Mouse (Mus musculus): ENCODE measurements at regions not wholly inside any gene's neighbourhood (a gene's known extent, or its start where the extent isn't known, plus 50 kb on each side); places are given as distances from the start of the nearest gene placed in this dataset.

DNA sequence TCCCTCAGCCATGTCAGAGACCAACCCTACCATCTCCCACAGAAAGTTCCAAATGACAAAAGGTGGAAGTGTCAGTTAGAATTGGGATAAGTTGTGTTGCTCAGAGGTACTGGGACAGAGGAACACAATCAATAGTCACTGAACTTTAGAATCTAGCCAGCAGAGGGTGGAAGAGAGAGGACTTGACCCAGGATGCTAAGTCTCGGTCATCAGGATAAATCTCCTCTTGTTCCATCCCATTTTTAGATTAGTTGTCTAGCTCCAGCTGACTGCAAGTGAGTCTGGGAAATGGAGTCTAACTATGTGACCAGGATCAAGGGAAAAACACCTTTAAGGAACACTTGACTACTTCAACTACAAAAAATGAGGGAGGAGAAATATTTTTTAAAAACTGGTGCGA lies 91.5 kb downstream of the Fam84b start:
- DNase-seq, result peak; percentile 55

DNA sequence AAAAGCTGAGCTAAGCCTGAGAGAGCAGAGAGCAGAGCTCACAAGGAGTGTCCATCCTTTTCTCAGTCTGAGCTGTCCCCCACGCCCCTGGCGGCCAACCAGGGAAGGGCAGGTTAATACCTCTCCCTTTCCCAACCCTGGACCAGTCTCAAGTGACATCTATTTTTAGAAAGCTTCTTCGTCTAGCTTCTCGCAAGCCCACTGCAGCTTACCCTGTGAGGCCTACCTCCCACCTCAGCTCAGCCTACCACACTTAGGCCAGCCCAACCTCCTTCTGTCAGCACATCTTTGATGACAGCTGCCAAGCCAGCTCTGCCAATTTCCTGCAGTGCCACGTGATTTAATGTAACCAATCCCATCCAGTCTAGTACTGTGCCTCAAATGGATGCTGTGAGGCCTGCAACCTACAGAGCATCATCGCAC lies 93.6 kb downstream of the Fam84b start:
- peak; percentile 69 for DNase-seq

DNA sequence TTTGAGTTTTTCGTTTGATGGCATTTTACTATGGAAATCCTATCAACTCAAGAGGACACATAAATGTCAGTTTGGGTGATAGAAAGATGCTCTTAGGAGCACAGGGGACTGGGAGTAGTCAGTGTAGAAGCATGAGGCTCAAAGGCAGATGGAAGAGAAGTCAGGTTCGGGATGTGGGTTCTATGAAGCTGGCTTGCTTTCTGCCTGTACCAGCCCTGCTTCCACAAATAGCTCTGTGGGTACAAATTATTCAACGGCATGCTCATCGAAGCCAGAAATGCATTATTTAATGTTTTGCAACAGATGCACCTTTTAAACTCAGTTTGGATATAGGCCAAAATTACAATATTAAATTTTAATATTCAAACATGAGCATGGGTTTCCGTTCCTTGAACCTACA lies 99.3 kb downstream of the Fam84b start:
- DNase-seq, result no peak

DNA sequence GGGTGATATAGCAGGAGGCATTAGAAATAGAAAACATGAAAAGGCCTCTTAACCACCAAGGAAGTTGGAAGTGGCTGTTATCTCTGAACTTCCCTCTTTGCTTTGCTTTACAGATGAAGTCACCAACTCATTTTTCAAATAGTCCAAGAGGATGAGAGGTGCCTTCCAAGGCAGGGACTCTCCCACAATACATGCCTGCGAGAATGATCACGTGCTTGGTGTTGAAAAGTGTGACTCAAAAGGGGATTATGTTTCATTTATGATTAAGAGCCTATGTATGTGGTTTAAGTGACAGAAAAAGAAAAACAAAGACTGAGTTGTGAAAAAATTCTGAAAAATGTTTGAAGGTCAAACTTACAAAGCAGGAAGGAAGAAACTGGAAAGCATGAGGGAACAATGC lies 114.0 kb downstream of the Fam84b start:
- DNase-seq, result no peak

DNA sequence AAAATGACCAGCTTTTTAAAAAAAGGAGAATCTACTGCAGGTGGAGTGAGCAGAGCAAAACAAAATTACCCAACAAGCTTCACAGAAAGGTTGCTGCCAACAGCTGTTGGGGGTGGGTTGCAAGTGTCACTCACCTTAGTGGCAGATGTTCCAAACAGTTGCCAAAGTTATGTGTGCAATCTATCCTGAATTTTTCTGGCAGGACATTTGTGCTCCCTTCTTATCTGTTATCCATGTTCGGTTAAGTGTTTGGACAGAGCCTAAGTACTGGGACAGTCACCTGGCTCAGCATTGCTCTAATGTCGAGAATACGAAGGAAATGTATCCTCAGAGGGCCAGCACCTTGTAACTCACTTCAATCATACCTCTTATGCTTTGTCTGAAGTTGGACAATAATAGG lies 115.3 kb downstream of the Fam84b start:
- no peak for DNase-seq

DNA sequence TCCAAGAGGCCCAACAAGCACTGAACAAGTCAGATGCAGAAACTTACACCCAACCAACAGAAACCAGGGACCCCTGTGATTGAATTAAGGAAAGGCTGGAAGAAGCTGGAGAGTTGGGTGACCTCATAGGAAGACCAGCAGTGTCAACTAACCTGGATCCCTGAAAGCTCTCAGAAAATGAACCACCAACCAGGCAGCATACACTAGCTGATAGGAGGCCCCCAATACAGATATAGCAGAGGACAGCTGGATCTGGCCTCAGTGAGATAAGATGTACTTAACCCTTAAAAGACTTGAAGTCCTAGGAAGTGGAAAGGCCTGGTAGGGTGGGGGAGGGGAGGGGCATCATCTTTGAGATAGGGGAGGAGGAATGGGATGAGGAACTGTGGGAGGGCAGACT lies 121.2 kb downstream of the Fam84b start:
- no peak for DNase-seq

DNA sequence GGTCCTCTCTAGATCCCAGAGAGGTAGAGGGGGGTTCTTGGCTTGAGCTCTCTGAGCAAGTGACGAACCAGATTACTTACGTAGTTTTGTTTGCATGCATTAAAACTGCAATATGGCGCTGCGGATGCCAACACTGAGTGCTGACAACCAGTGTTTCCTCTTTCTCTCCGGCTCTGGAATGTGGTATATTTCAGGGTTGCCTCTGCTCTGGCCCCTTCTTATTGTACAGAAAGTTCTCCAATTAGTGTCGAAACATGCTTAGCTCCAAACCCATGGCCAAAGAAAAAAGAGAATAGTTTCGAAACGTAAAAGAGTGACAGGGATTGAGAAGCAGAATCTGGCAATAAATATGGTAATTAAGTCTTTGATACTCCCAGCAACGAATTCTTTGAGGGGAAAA lies 124.8 kb downstream of the Fam84b start:
- DNase-seq, result no peak

DNA sequence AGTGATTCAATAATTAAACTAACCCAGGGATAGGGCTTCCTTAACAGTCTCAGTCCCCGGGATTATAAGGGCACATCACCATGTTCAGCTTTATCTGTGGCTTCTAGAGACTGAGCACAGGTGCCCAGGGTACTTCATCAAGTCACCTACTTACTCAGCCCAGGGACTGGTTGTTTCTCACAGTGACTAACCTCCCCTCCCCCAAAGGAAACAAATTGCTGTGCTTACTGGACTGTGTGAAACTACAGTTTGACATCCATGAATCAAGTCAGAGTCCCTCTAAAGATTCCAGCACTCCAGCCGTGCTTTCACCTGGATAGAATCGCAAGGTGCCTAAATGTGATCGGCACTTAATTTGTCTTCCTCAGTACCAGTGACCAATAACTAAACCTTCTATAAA lies 125.2 kb downstream of the Fam84b start:
- peak; percentile 33 for DNase-seq

DNA sequence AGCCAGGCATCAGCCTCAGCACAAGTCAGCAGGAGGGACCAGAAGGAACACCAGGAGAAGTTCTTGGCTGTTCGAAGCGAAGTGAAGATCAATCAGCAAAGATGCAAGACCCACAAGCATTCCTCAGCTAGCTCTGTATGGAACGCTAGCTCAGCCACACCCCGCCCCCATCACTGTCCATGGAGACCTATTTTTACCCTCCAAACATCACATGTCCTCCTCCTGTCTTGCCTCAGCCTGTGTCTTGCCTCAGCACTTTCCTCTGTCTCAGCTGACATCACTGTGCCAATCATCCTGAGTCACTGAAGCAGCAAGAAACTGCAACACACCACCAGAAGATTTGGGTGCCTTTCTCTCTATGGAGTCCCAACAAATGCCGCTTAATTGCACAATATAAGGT lies 134.2 kb downstream of the Fam84b start:
- no peak for DNase-seq

DNA sequence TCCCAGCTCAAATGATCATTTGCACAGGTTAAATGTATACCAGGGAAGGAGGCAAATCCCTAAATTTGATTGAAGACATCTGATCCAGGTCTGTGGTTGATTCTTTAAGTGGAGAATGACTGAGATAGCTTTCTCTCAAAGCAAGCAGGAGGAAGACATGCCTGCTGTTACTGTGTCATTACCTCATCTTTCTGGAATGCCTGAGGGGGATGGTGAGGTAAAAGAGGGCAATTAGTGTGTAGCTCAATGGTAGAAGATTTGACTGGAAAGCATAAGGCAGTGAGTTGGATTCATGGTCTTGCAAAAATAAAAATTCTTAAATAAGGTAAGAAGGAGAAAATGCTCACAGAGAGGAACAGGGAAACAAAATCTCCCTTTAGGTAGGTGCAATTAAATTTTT lies 144.9 kb downstream of the Fam84b start:
- DNase-seq, result no peak

DNA sequence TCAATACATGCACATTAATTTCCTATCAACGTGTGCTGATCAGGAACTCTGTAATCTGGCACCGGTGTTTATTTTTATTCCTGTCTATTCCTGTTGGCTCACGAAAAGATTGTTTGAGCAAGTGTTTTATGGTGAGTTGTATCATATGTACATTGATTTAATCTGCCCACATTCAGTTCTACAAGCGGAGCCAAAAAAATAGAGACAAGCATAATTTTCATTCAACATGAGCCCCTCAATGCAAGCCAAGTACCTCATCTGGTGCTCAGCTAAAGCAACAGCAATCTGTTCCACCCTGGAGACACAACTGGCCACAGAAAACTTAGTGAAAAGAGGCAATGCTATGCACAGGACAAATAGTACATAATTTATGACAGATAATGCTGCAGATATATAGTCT lies 147.6 kb downstream of the Fam84b start:
- DNase-seq, result no peak

DNA sequence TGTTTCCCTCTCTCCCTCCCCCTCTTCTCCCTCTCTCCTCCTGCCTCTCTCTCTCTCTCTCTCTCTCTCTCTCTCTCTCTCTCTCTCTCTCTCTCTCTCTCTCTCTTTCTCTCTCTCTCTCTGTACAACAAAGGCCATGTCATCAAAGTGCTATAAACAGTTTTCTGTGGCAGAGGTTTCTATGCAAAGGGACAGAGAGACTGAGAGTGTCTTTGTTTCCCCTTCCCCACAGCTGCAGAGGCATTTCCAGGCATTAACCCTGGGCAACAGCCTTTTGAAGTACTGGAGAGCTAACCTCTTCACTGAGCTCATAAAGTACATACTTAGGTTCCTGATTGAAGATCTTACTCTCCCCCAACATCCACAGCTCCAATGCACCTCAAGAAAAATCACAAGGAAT lies 152.3 kb downstream of the Fam84b start:
- DNase-seq, result no peak

DNA sequence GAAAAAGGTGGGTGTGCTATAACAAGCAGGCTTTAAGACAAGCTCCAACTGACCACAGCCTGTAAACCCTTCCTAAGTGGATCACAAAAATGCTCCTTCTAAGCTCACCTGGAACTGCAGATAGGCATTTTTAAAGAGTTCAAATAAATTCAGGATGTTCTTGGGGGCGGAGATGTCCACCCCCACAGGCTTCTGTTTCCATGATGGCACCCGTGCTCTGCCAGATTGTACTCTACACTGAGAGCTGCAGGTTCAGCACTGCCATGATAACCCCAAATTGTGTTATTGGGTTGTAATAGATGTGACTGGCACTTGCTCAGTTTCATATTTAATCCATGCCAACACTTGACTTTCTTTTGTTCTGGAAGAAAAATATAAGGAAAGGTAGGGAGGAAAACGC lies 158.8 kb downstream of the Fam84b start:
- DNase-seq, result no peak

DNA sequence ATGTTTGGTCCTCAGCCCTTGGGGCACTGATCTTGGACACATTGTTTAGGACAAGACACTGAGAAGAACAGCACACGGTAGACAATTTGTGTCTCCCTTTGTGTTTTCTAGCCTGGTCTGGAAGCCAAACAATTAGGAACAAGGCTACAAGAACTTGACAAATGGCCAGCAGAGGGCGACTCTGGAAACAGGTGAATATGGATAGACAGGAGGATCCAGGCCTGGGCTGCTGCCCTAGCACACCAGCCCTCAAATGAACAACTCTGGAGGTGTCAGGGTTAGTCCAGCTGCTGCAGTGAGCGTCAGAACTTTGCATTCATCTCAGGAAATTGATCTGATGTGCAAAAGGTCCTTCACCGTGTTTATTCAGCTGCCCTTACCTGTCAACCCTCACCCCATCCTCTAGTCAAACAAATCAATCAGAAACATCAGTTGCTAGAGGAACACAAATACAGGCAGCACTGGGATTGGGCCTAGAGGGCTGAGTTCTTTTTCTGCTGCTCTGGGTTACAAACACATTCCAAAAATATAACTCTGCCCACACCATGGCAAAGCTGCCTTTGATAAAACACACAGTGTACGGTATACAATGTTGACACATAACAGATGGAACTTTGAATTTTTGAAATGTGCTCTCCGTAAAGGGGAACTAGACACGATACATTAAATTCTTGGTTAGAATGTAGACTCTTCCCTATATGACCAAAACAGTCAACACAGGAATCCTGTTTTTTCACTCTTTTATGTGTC lies 159.7 kb downstream of the Fam84b start:
- peak; percentile 46 for DNase-seq

DNA sequence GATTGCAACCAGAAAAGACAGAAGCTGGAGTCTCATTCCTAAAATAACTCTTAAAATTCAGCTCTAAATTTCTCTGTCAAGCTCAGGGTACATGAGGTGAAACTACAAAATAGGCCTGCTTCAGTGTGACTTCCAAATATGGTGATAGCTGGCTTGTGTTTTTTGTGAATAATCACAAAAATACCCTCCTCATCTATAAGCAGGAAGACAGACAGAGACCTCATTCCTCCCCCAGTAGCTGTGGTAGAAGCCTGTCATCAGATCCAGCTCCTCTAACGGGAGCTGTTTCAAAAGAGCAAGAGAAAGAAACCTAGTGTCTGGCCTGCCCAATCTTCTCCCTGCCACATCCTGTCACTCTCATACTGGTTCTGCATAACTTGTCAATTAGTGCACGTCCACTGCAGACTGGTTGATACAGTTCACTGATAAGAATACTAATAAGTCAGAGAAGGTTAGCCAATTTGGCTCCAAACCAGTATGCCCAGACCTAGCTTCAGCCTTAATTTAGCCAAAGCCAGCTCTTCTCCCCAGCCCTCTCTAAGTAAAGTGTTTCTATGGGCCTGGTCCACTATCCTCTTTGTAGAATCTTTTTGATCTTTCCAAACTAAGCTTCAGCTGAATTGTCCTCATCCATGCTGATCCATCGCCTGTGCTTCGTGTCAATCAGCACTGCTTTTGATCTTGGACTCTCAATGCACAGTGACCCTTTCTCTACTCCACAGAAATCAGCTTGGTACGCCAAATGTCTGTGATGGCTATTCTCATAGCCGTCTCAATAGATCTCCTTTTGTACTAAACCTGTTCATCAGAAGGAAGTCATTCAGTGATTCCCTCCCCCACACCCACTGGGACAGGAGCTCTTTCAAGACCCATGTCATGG lies 160.6 kb downstream of the Fam84b start:
- peak; percentile 5 for DNase-seq

DNA sequence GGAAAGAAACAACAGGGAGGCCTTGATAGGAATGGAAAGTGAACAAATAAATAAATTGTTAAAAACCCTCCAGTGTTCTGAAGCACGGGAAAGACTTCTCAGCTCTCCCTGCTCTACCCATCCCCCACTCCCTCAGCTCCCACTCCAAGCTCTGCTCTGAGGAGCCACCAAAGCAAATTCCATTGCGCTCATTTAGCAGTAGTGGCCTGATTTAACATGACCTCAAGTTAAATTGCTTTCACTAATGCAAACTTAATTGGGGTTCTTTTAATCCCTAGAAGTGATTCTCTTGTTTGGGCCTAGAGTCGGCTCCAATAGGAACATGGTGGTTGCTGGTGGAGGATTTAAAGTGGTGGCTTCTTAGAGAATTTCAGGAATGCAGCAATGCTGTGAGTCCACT lies 161.4 kb downstream of the Fam84b start:
- peak; percentile 12 for DNase-seq

DNA sequence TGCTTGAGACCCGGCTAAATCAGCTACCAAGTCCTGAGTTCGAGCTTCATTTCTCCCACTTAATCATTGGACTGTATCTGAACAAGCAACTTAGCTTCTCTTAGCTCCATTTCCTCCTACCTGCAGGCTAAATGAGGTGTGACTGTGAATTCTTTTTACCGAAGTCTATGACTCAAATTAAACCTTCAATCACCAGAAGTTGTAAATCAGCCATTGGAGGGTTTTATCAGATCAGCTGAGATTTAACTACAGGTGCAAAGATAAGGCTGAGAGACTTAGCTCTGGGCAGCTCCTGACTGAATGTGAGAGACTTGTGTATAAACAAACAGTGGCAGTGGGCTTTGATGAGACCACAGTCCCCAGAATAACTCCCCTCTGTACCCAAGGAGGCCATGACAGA lies 176.2 kb downstream of the Fam84b start:
- DNase-seq, result no peak

DNA sequence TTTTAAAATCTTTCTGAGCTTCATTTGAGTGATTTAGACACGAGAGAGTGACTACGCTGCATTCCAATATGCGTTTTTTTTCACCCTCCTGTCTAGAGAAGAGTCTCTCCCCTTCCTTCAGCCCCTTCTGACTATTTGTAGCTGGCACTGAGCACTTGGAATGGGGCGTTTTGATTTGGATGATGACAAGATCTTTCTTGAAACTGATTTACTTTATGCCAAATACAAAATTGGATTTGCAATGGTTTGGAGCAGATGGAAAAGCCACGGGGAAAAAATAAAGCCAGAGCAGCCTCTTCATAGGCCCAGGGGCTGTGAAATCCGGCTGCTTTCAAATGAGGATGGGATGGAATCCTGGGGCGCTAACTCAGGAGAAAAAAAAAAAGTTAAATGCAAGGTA lies 196.0 kb downstream of the Fam84b start:
- DNase-seq, result no peak

DNA sequence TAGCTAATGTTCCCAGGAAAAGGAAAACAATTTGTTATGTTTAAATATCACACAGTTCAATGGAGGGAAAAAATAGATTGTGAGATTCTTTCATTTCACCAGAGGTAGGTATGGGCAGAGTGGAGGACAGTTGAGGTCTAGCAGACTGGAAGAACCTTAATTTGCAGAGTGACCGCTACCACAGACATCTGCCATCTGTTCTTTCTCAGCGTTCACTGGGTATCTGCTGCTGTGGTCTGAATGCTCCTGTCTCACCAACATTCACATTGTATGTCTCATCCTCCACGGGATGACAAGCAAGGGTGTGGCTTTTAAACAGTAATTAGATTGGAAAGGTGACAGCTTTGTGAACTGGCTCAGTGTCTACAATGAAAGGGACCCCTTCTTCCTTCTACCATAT lies 198.5 kb downstream of the Fam84b start:
- no peak for DNase-seq

DNA sequence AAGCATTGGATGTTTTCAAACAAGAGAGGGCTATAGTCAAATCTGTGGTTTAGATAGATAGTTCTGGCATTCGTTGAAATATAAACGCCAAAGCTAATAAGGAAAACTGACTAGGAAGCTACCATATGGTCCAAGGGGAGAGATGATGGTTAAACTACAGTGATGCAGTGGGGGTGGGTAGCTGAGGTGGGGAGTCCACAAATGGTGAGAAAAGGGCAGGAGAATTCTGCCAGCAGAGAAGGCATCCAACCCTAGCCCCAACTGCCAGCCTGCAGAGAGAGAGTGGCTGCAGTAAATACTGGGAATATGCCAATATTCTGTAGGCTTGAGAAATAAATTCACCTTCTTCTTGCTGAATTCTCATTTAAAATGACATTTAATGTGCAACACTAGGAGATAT lies 204.3 kb downstream of the Fam84b start:
- no peak for DNase-seq

DNA sequence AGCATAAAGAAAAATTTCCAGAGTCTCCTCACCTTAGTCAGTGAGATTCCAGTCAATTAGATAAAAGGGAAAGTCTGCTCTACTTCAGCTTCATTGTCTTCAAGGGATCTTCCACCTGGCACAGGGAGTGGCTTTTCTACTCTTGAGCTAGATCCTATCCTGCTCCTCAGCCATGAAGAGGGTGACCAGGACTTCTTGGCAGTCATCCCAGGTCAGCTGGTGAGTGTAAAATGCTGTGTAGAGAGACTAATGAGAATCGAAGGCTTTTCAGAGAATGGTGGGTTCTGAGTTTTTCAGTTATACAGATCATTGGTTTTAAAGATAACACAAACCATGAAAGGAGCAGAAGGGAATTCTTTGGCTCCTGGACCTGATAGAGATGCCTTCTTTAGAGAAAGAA lies 211.8 kb downstream of the Fam84b start:
- DNase-seq, result peak; percentile 7

DNA sequence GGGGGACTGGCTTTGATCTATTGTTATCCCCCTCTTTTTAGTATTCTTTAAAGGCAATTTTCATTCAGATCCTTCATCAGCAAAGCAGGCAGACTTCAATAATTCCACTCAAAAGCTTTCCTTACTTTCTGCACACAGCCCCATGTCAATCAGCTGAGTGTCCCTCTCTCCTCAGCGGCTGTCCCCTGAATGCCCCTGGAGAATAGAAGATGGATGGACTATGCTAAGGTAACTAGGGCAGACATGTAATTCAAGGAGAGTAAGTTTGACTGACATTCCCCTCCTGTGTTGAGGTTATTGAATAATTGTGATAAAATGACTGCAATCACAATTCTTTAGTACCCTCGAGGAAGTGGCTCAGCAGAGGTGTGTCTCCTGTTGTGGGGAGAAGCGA lies 220.1 kb downstream of the Fam84b start:
- DNase-seq, result no peak

DNA sequence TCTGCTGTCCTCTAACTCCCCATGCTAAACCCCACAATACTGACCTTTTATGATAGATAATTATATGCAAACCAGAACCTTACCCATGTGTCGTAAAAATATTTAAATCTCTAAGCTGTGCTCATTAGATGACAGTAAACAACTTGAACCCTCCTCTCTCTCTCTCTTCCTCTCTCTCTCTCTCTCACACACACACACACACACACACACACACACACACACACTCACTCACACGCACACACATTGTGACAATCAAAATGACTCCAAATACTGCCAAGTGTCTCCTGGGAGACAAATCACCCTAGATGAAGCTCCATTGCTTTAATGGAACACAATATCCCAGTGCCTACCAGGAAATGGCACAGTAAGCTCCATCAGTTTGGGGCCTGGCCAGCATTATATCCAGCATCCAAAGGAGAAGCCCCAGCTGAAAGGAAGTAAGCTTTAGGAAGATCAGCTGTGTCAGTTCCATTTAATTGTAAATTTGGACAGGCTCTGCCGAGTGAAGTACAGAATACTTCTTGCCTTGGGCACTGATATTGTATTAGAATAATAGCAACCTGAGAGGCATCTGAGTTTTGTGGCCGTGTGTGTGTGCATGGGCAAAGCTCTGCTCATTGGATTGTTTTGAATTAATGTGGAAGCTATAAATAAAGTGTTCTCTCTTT lies 220.7 kb downstream of the Fam84b start:
- DNase-seq, result no peak
